Mouse (Mus musculus) v-Abl transformed pro-B cells (cell line): ENCODE results near the gene Spc24.
"Not testable (repeated sequence)": the region's sequence is repeated elsewhere in the genome, so short reads cannot be mapped to it uniquely, and the experiment has no call there.

ENCODE experiments used
- in situ Hi-C, 2 experiments: fragments of 400-800 bp; cut with MboI; formaldehyde crosslinking; loops; one replicate each; pipeline ENCODE4 v1.15.1; 2025; ENCODE audit not compliant: unreplicated experiment in 2 of 2

The Spc24 gene

GRCm38 (mm10) chr9:21786309-21786708 lies 26.2 kb upstream of the Spc24 start:
- in situ Hi-C loops, result not testable (repeated sequence)

- in situ Hi-C loops, result no loop called here
Observed at GRCm38 (mm10) chr9:21784517-21785307, 24.6 kb upstream of the Spc24 start.

GRCm38 (mm10) chr9:21781657-21782468 lies 21.8 kb upstream of the Spc24 start:
- in situ Hi-C loops, result no loop called here

- in situ Hi-C loops, result no loop called here
Observed at GRCm38 (mm10) chr9:21777726-21778125, 17.6 kb upstream of the Spc24 start.

- in situ Hi-C loops, result no loop called here
Observed at GRCm38 (mm10) chr9:21774353-21774752, 14.2 kb upstream of the Spc24 start.

GRCm38 (mm10) chr9:21773396-21773795 lies 13.3 kb upstream of the Spc24 start:
- in situ Hi-C loops, result not testable (repeated sequence)

GRCm38 (mm10) chr9:21769558-21770183 lies 9.6 kb upstream of the Spc24 start:
- in situ Hi-C loops, result loop anchor here in 1 of 2 experiments (10.0 kb wide), 1 partner anchor 175 kb away; the partner anchor contains the start of genes Timm29 and Yipf2

- in situ Hi-C loops, result loop anchor here in 1 of 2 experiments (10.0 kb wide), 1 partner anchor 174 kb away; the partner anchor contains the start of genes Timm29 and Yipf2
Observed at GRCm38 (mm10) chr9:21768511-21769411, 8.7 kb upstream of the Spc24 start.

GRCm38 (mm10) chr9:21767896-21768295 lies 7.8 kb upstream of the Spc24 start:
- in situ Hi-C loops, result loop anchor here in 1 of 2 experiments (10.0 kb wide), 1 partner anchor 173 kb away; the partner anchor contains the start of genes Timm29 and Yipf2

GRCm38 (mm10) chr9:21764084-21764999 lies 4.2 kb upstream of the Spc24 start:
- in situ Hi-C loops, result loop anchor here (5.0 to 10.0 kb wide), 2 partner anchors 162 to 170 kb away; partner anchors contain the start of genes Timm29 (in 1 of the 2) and Yipf2 (in 1 of the 2)

- in situ Hi-C loops, result loop anchor here (5.0 to 10.0 kb wide), 2 partner anchors 160 to 167 kb away; partner anchors contain the start of genes Timm29 (in 1 of the 2) and Yipf2 (in 1 of the 2)
Observed at GRCm38 (mm10) chr9:21762135-21762534, 2.0 kb upstream of the Spc24 start.

- in situ Hi-C loops, result loop anchor here (5.0 to 10.0 kb wide), 2 partner anchors 157 to 165 kb away; partner anchors contain the start of genes Timm29 (in 1 of the 2) and Yipf2 (in 1 of the 2)
Observed at GRCm38 (mm10) chr9:21759718-21760117, 385 bp downstream of the Spc24 start.

GRCm38 (mm10) chr9:21758576-21759529 lies 1.2 kb downstream of the Spc24 start:
- in situ Hi-C loops, result no loop called here

GRCm38 (mm10) chr9:21754516-21755321 lies 5.4 kb downstream of the Spc24 start:
- in situ Hi-C loops, result no loop called here

GRCm38 (mm10) chr9:21754003-21754402 lies 6.1 kb downstream of the Spc24 start:
- in situ Hi-C loops, result no loop called here

- in situ Hi-C loops, result no loop called here
Observed at GRCm38 (mm10) chr9:21752252-21752792, 7.8 kb downstream of the Spc24 start.
